Mouse (Mus musculus) cerebellum, adult 2 months (tissue): ENCODE data around the gene Ssr1.

Experiments
- CTCF ChIP-seq: fragments of 200-500 bp; IDR thresholded peaks from 2 replicates; pipeline ENCODE4 v1.5.1; 2011; ENCODE audit warnings: low read depth, mild to moderate bottlenecking, control low read depth, low read length, moderate library complexity, borderline replicate concordance; ENCODE audit not compliant: insufficient read depth
- POLR2A ChIP-seq: fragments of 200-500 bp; IDR thresholded peaks from 2 replicates; pipeline ENCODE4 v1.6.1; 2011; ENCODE audit warnings: low read length, control low read depth, borderline replicate concordance; ENCODE audit not compliant: insufficient read depth

DNA sequence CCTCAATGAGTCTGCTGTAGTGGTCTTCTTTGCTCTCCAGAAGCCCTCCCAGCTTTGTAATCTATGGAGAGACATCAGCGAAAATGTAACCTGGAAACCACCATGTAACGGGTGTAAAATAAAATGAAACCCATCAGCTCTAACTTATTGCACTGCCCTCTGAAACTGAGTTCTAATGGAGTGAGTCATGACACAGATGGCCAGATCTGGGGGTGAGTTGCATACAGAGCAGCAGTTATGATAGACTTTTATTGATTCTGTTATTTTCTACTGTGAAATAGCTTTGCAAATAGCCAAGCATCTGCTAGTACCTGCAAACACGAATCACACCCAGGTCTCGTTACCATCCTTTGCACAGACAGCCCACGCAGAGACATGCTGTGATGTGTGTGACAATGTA is 18.4 kb upstream of the Ssr1 start:
- TF ChIP-seq POLR2A (no peak), CTCF (no peak)
